Comparison of ENCODE assay signal across 8 mouse cellular contexts in genomic region chr11:75460844-75461742, GRCm38 (mm10). TPM values are rescaled to one million over a fixed set of nuclear protein-coding genes. Genes with fewer than 3 reads are reported as not detected.
DNase-seq lines count a peak whose midpoint lies in the region; ATAC-seq and TF ChIP-seq lines count a peak whose summit lies in the region.

TSS of gene Tlcd2 (plus strand) at chr11:75461715.

- peak; percentile 100 for DNase-seq in 3T3-L1 (ENCODE audit: low read depth, low spot score)
- DNase-seq in adrenal gland, postnatal 4 days (ENCODE audit: low spot score in 2 of 2) = peak; percentile 91 to 98
- peak; percentile 100 for DNase-seq in embryonic facial prominence, embryonic 14.5 days (ENCODE audit: low spot score)
- peak; percentile 97 to 100 for DNase-seq in heart, adult 2 months
- peak; percentile 100 for DNase-seq in kidney, adult 8-10 months
- DNase-seq in spleen, postnatal 10 days (ENCODE audit: low spot score in 2 of 2) = peak; percentile 95 to 99

- under 1% methylated on average over 33 of the region's 46 CpGs for WGBS in embryonic facial prominence, embryonic 14.5 days
- WGBS in heart, adult 2 months = under 1% methylated on average over 46 of the region's 46 CpGs
- under 1% methylated on average over 46 of the region's 46 CpGs for WGBS in limb, embryonic 13.5 days
- WGBS in midbrain, embryonic 16.5 days = under 1% methylated on average over 46 of the region's 46 CpGs

- no peaks in the 10 kb centered on the region for H3K9me3 ChIP-seq in embryonic facial prominence, embryonic 14.5 days (ENCODE audit: control insufficient read depth, low read length)
- H3K9me3 ChIP-seq in limb, embryonic 13.5 days = no peaks in the 10 kb centered on the region
- H3K9me3 ChIP-seq in midbrain, embryonic 16.5 days (replicated peaks; ENCODE audit: control insufficient read depth, low read length, poor library complexity, severe bottlenecking) = no peaks in the 10 kb centered on the region

- peaks cover 10% of the 10 kb centered on the region for H3K36me3 ChIP-seq in embryonic facial prominence, embryonic 14.5 days (ENCODE audit: control insufficient read depth, insufficient read depth, low read length)
- peaks cover 26% of the 10 kb centered on the region for H3K36me3 ChIP-seq in heart, adult 2 months (ENCODE audit: control insufficient read depth, insufficient read depth, low read length)
- H3K36me3 ChIP-seq in limb, embryonic 13.5 days = peaks cover 14% of the 10 kb centered on the region
- peaks cover 11% of the 10 kb centered on the region for H3K36me3 ChIP-seq in midbrain, embryonic 16.5 days (ENCODE audit: control insufficient read depth, insufficient read depth, low read length)

- TF ChIP-seq CTCF in heart, adult 2 months (IDR thresholded peaks at IDR 0.05) = no peak

- peak; percentile 94 for ATAC-seq in embryonic facial prominence, embryonic 14.5 days (ENCODE audit: low read depth)
- ATAC-seq in limb, embryonic 13.5 days (ENCODE audit: low FRiP score, low read depth) = peak; percentile 95
- peak; percentile 96 for ATAC-seq in midbrain, embryonic 16.5 days

- peak within 1 kb of the TSS; percentile 72 for H3K9ac ChIP-seq in embryonic facial prominence, embryonic 14.5 days (ENCODE audit: low read depth, low read length)
- H3K9ac ChIP-seq in heart, adult 2 months (ENCODE audit: low read depth, low read length) = peak within 1 kb of the TSS; percentile 82
- H3K9ac ChIP-seq in limb, embryonic 13.5 days = peak within 1 kb of the TSS; percentile 70
- H3K9ac ChIP-seq in midbrain, embryonic 16.5 days (ENCODE audit: low read depth, low read length) = peak within 1 kb of the TSS; percentile 79

- peak; percentile 99 for TF ChIP-seq POLR2A in heart, adult 2 months (IDR thresholded peaks at IDR 0.05; ENCODE audit: insufficient read depth, low read depth, low read length)

- TF ChIP-seq EP300 in heart, adult 2 months (IDR thresholded peaks at IDR 0.05; ENCODE audit: insufficient read depth, low read depth, low read length) = peak; percentile 88

- peak within 1 kb of the TSS; percentile 93 for H3K27ac ChIP-seq in embryonic facial prominence, embryonic 14.5 days (replicated peaks; ENCODE audit: low read depth, low read length)
- H3K27ac ChIP-seq in heart, adult 2 months = peak within 1 kb of the TSS; percentile 97
- H3K27ac ChIP-seq in limb, embryonic 13.5 days = peak within 1 kb of the TSS; percentile 92
- peak within 1 kb of the TSS; percentile 79 for H3K27ac ChIP-seq in midbrain, embryonic 16.5 days (ENCODE audit: low read length)

- peak within 1 kb of the TSS; percentile 83 for H3K4me3 ChIP-seq in embryonic facial prominence, embryonic 14.5 days (ENCODE audit: low read depth, low read length)
- peak within 1 kb of the TSS; percentile 84 for H3K4me3 ChIP-seq in heart, adult 2 months
- H3K4me3 ChIP-seq in limb, embryonic 13.5 days = peak within 1 kb of the TSS; percentile 73
- H3K4me3 ChIP-seq in midbrain, embryonic 16.5 days (ENCODE audit: low read depth, low read length) = peak within 1 kb of the TSS; percentile 88

- H3K4me2 ChIP-seq in embryonic facial prominence, embryonic 14.5 days (ENCODE audit: low read depth, low read length) = peak within 1 kb of the TSS; percentile 91
- H3K4me2 ChIP-seq in limb, embryonic 13.5 days (replicated peaks) = peak within 1 kb of the TSS; percentile 97
- peak within 1 kb of the TSS; percentile 99 for H3K4me2 ChIP-seq in midbrain, embryonic 16.5 days (ENCODE audit: low read length)

- H3K27me3 ChIP-seq in embryonic facial prominence, embryonic 14.5 days (replicated peaks; ENCODE audit: control insufficient read depth, insufficient read depth, low read length) = no peaks in the 10 kb centered on the region
- no peaks in the 10 kb centered on the region for H3K27me3 ChIP-seq in heart, adult 2 months (ENCODE audit: control insufficient read depth, insufficient read depth, low read length)
- no peaks in the 10 kb centered on the region for H3K27me3 ChIP-seq in limb, embryonic 13.5 days
- H3K27me3 ChIP-seq in midbrain, embryonic 16.5 days (ENCODE audit: control insufficient read depth, insufficient read depth, low read depth, low read length) = peaks cover 2% of the 10 kb centered on the region; the same call in 1 of the 2 replicates

- H3K79me2 ChIP-seq in heart, adult 2 months (replicated peaks; ENCODE audit: control insufficient read depth, insufficient read depth, low read length) = no peaks in the 10 kb centered on the region

- intact Hi-C loops in heart, adult 2 months (cut with DNase I) = loop anchor here (2.0 to 5.0 kb wide), 3 partner anchors 50 to 629 kb away; partner anchors contain the start of genes Mnt and Rilp

- H3K4me1 ChIP-seq in embryonic facial prominence, embryonic 14.5 days (ENCODE audit: control insufficient read depth, insufficient read depth, low read length) = peaks cover 32% of the 10 kb centered on the region
- peaks cover 20% of the 10 kb centered on the region for H3K4me1 ChIP-seq in heart, adult 2 months (ENCODE audit: control insufficient read depth, insufficient read depth, low read length)
- peaks cover 37% of the 10 kb centered on the region for H3K4me1 ChIP-seq in limb, embryonic 13.5 days
- peaks cover 23% of the 10 kb centered on the region for H3K4me1 ChIP-seq in midbrain, embryonic 16.5 days (ENCODE audit: control insufficient read depth, insufficient read depth, low read length)

RNA-seq across cellular contexts. Expression of gene Tlcd2, which starts in this region (rescaled TPM):
- total RNA-seq in adrenal gland, postnatal 4 days (2021) = 10 to 100 TPM; 12.9 to 17.8 TPM
- polyA plus RNA-seq in embryonic facial prominence, embryonic 14.5 days (2014; fragmentation: Nextera tagmentation; extraction: Ambion mirVana) = 19.1 and 22.7 TPM in 2 replicates
- 1 to 10 TPM; 3.7 to 4.6 TPM for total RNA-seq in heart, adult 2 months (2021)
- 10.3 and 14.3 TPM in 2 replicates for polyA plus RNA-seq in heart, adult 2 months (2012; rRNA removed)
- polyA plus RNA-seq in limb, embryonic 13.5 days (2015; fragmentation: Nextera tagmentation; extraction: Ambion mirVana) = 26.4 and 26.9 TPM in 2 replicates
- polyA plus RNA-seq in midbrain, embryonic 16.5 days (2015; fragmentation: Nextera tagmentation; extraction: Ambion mirVana) = 1.9 TPM in 2 replicates

Comparison
In these comparisons a context has a peak if more than half of its experiments do, and no peak if none do; other contexts are left out.
1. Peak in every context shown above with its lines: DNase-seq, ATAC-seq, H3K4me3 ChIP-seq and H3K27ac ChIP-seq.